Mouse (Mus musculus) kidney, embryonic 15.5 days (tissue): ENCODE measurements around the gene Pcbd1. TPM values are rescaled to one million over a fixed set of nuclear protein-coding genes. Genes with fewer than 3 reads are reported as not detected.

Experiments
- ATAC-seq: fragments of 200-750 bp; cut with Nextera tagmentation; replicated peaks from 2 replicates; pipeline ENCODE4 v1.8.0; 2017; ENCODE audit warnings: moderate TSS enrichment; ENCODE audit not compliant: low FRiP score
- H3K27ac ChIP-seq: fragments of 300-500 bp; sonication (generic); 2 replicates; pipeline ENCODE4 v1.5.1; 2015; ENCODE audit warnings: mild to moderate bottlenecking, inconsistent platforms
- H3K27me3 ChIP-seq: fragments of 300-500 bp; sonication (generic); 2 replicates; pipeline ENCODE4 v1.6.1; 2015; ENCODE audit warnings: inconsistent platforms
- H3K36me3 ChIP-seq: fragments of 300-500 bp; sonication (generic); 2 replicates; pipeline ENCODE4 v1.6.1; 2015; ENCODE audit warnings: inconsistent platforms
- H3K4me1 ChIP-seq: fragments of 300-500 bp; sonication (generic); 2 replicates; pipeline ENCODE4 v1.6.1; 2015; ENCODE audit warnings: inconsistent platforms
- H3K4me2 ChIP-seq: fragments of 300-500 bp; sonication (generic); 2 replicates; pipeline ENCODE4 v1.6.1; 2015; ENCODE audit warnings: moderate library complexity, mild to moderate bottlenecking, inconsistent platforms
- H3K4me3 ChIP-seq: fragments of 300-500 bp; sonication (generic); replicated peaks from 2 replicates; pipeline ENCODE4 v1.5.1; 2015; ENCODE audit warnings: mild to moderate bottlenecking, inconsistent platforms
- H3K9ac ChIP-seq: fragments of 300-500 bp; sonication (generic); 2 replicates; pipeline ENCODE4 v1.6.1; 2015; ENCODE audit warnings: mild to moderate bottlenecking, inconsistent platforms
- H3K9me3 ChIP-seq: fragments of 300-500 bp; sonication (generic); replicated peaks from 2 replicates; pipeline ENCODE4 v1.6.1; 2016; ENCODE audit warnings: inconsistent platforms
- WGBS: fragments of 180-500 bp; shearing (Covaris S2); methylation state at CpG from one replicate; pipeline ENCODE4 v1.1.7; 2015; ENCODE audit warnings: mixed read lengths; 5-methylcytosine and 5-hydroxymethylcytosine counted together
- polyA plus RNA-seq: library from polyadenylated mRNA; unstranded; fragments of >200 nt; fragmentation: Nextera tagmentation; extraction: Ambion mirVana; gene quantifications from 2 replicates; pipeline ENCODE4 v1.2.1, GENCODE M21; 2015

The Pcbd1 gene
- polyA plus RNA-seq = 144 and 153 TPM in 2 replicates

- no peaks in the 10 kb centered on the region for H3K9me3 ChIP-seq
- peak; percentile 94 for ATAC-seq
- peaks cover 32% of the 10 kb centered on the region for H3K4me1 ChIP-seq
- WGBS = 6% methylated on average over 33 of the region's 33 CpGs
- no peaks in the 10 kb centered on the region for H3K27me3 ChIP-seq
- H3K36me3 ChIP-seq = peaks cover 19% of the 10 kb centered on the region; the same call in 1 of the 2 replicates
- peak within 1 kb of the TSS; percentile 63 for H3K9ac ChIP-seq
- peak within 1 kb of the TSS; percentile 90 for H3K27ac ChIP-seq
- peak within 1 kb of the TSS; percentile 70 for H3K4me2 ChIP-seq
- H3K4me3 ChIP-seq = peak within 1 kb of the TSS; percentile 50
Observed at GRCm38 (mm10) chr10:61089170-61090142, at the start of gene Pcbd1. Gene Pcbd1, plus strand, starts transcription at chr10:61089331.

GRCm38 (mm10) chr10:61039657-61040056 lies 49.5 kb upstream of the Pcbd1 start:
- H3K9me3 ChIP-seq = no peaks in the 10 kb centered on the region
- no peak overlapping the region for H3K9ac ChIP-seq
- no peak overlapping the region for H3K4me2 ChIP-seq
- H3K36me3 ChIP-seq = no peaks in the 10 kb centered on the region
- WGBS = 59% methylated on average over 12 of the region's 12 CpGs
- no peak overlapping the region for H3K27ac ChIP-seq
- no peak for ATAC-seq
- 0 out of 2 replicates have a peak, but pooled peaks cover 3% of the 10 kb centered on the region for H3K27me3 ChIP-seq
- no peak overlapping the region for H3K4me3 ChIP-seq
- no peaks in the 10 kb centered on the region for H3K4me1 ChIP-seq

GRCm38 (mm10) chr10:61045081-61045480 lies 44.0 kb upstream of the Pcbd1 start:
- H3K4me2 ChIP-seq = no peak overlapping the region
- H3K27ac ChIP-seq = no peak overlapping the region
- no peaks in the 10 kb centered on the region for H3K4me1 ChIP-seq
- 0 out of 2 replicates have a peak, but pooled peaks cover 3% of the 10 kb centered on the region for H3K27me3 ChIP-seq
- H3K4me3 ChIP-seq = no peak overlapping the region
- peak; percentile 56; the same call in 1 of the 2 replicates for ATAC-seq
- no peaks in the 10 kb centered on the region for H3K9me3 ChIP-seq
- no peak overlapping the region for H3K9ac ChIP-seq
- WGBS = 8% methylated on average over 8 of the region's 8 CpGs
- no peaks in the 10 kb centered on the region for H3K36me3 ChIP-seq

- Histone ChIP-seq H3K36me3 (no peaks in the 10 kb centered on the region), H3K9me3 (0 out of 2 replicates have a peak, but pooled peaks cover 4% of the 10 kb centered on the region), H3K27ac (no peak overlapping the region), H3K4me2 (no peak overlapping the region), H3K27me3 (peaks cover 14% of the 10 kb centered on the region), H3K9ac (no peak overlapping the region), H3K4me1 (no peaks in the 10 kb centered on the region), H3K4me3 (no peak overlapping the region)
- 60% methylated on average over 14 of the region's 14 CpGs for WGBS
- 0 out of 2 replicates have a peak, but pooled peaks have one; percentile 33 for ATAC-seq
Observed at GRCm38 (mm10) chr10:61051993-61052613, 37.0 kb upstream of the Pcbd1 start.

GRCm38 (mm10) chr10:61056661-61057060 lies 32.5 kb upstream of the Pcbd1 start:
- H3K9ac ChIP-seq = no peak overlapping the region
- no peak overlapping the region for H3K27ac ChIP-seq
- peaks cover 12% of the 10 kb centered on the region for H3K4me1 ChIP-seq
- H3K36me3 ChIP-seq = no peaks in the 10 kb centered on the region
- H3K4me2 ChIP-seq = no peak overlapping the region
- H3K27me3 ChIP-seq = peaks cover 12% of the 10 kb centered on the region
- 0 out of 2 replicates have a peak, but pooled peaks cover 4% of the 10 kb centered on the region for H3K9me3 ChIP-seq
- ATAC-seq = no peak
- WGBS = 89% methylated on average over 7 of the region's 7 CpGs
- no peak overlapping the region for H3K4me3 ChIP-seq

- H3K4me2 ChIP-seq = no peak overlapping the region
- no peak for ATAC-seq
- peaks cover 12% of the 10 kb centered on the region for H3K4me1 ChIP-seq
- 0 out of 2 replicates have a peak, but pooled peaks cover 4% of the 10 kb centered on the region for H3K9me3 ChIP-seq
- H3K9ac ChIP-seq = no peak overlapping the region
- H3K4me3 ChIP-seq = no peak overlapping the region
- no peaks in the 10 kb centered on the region for H3K27me3 ChIP-seq
- no peak overlapping the region for H3K27ac ChIP-seq
- 0% methylated on average over 1 of the region's 1 CpGs for WGBS
- H3K36me3 ChIP-seq = no peaks in the 10 kb centered on the region
Observed at GRCm38 (mm10) chr10:61059101-61059500, 30.0 kb upstream of the Pcbd1 start.

GRCm38 (mm10) chr10:61059543-61060110 lies 29.5 kb upstream of the Pcbd1 start:
- no peak overlapping the region for H3K4me3 ChIP-seq
- H3K4me1 ChIP-seq = peaks cover 14% of the 10 kb centered on the region
- no peaks in the 10 kb centered on the region for H3K36me3 ChIP-seq
- H3K27me3 ChIP-seq = no peaks in the 10 kb centered on the region
- H3K27ac ChIP-seq = no peak overlapping the region
- no peak for ATAC-seq
- WGBS = 14% methylated on average over 6 of the region's 6 CpGs
- no peak overlapping the region for H3K9ac ChIP-seq
- H3K4me2 ChIP-seq = no peak overlapping the region
- 0 out of 2 replicates have a peak, but pooled peaks cover 4% of the 10 kb centered on the region for H3K9me3 ChIP-seq

- Histone ChIP-seq H3K4me2 (no peak overlapping the region), H3K27me3 (no peaks in the 10 kb centered on the region), H3K9ac (no peak overlapping the region), H3K36me3 (no peaks in the 10 kb centered on the region), H3K4me1 (peaks cover 28% of the 10 kb centered on the region), H3K27ac (no peak overlapping the region), H3K4me3 (no peak overlapping the region), H3K9me3 (no peaks in the 10 kb centered on the region)
- WGBS = 56% methylated on average over 10 of the region's 10 CpGs
- no peak for ATAC-seq
Observed at GRCm38 (mm10) chr10:61063271-61063864, 25.8 kb upstream of the Pcbd1 start.

- H3K27ac ChIP-seq = no peak overlapping the region
- H3K4me1 ChIP-seq = peaks cover 38% of the 10 kb centered on the region
- WGBS = 22% methylated on average over 8 of the region's 8 CpGs
- 0 out of 2 replicates have a peak, but pooled peaks have one; percentile 30 for ATAC-seq
- no peak overlapping the region for H3K9ac ChIP-seq
- no peaks in the 10 kb centered on the region for H3K36me3 ChIP-seq
- H3K4me3 ChIP-seq = no peak overlapping the region
- H3K27me3 ChIP-seq = no peaks in the 10 kb centered on the region
- 0 out of 2 replicates have a peak overlapping the region, but pooled peaks have one; percentile 10 for H3K4me2 ChIP-seq
- H3K9me3 ChIP-seq = no peaks in the 10 kb centered on the region
Observed at GRCm38 (mm10) chr10:61064635-61065034, 24.5 kb upstream of the Pcbd1 start.

GRCm38 (mm10) chr10:61065287-61066005 lies 23.7 kb upstream of the Pcbd1 start:
- Histone ChIP-seq H3K27ac (no peak overlapping the region), H3K9me3 (no peaks in the 10 kb centered on the region), H3K27me3 (no peaks in the 10 kb centered on the region), H3K4me2 (0 out of 2 replicates have a peak overlapping the region, but pooled peaks have one; percentile 10), H3K36me3 (no peaks in the 10 kb centered on the region), H3K9ac (no peak overlapping the region), H3K4me3 (no peak overlapping the region), H3K4me1 (peaks cover 30% of the 10 kb centered on the region)
- WGBS = 63% methylated on average over 13 of the region's 13 CpGs
- no peak for ATAC-seq
